Mouse (Mus musculus) embryonic facial prominence, embryonic 12.5 days (tissue): ENCODE data around the gene Nepn. TPM values are rescaled to one million over a fixed set of nuclear protein-coding genes. Genes with fewer than 3 reads are reported as not detected.
A peak's percentile ranks its signal among the peaks of the same experiment; 100 is the strongest.

Experiments used
- ATAC-seq: fragments of 200-750 bp; cut with Nextera tagmentation; 2 replicates; pipeline ENCODE4 v1.8.0; 2017; ENCODE audit not compliant: insufficient number of reproducible peaks, insufficient read depth, low FRiP score, low TSS enrichment
- H3K27ac ChIP-seq: fragments of 300-500 bp; sonication (generic); 2 replicates; pipeline ENCODE4 v1.5.1; 2016; ENCODE audit warnings: mild to moderate bottlenecking
- H3K27me3 ChIP-seq: fragments of 300-500 bp; sonication (generic); 2 replicates; pipeline ENCODE4 v1.6.1; 2016; ENCODE audit warnings: mild to moderate bottlenecking, moderate library complexity
- H3K36me3 ChIP-seq: fragments of 300-500 bp; sonication (generic); 2 replicates; pipeline ENCODE4 v1.6.1; 2016; ENCODE audit warnings: mild to moderate bottlenecking
- H3K4me1 ChIP-seq: fragments of 300-500 bp; sonication (generic); 2 replicates; pipeline ENCODE4 v1.6.1; 2016
- H3K4me2 ChIP-seq: fragments of 300-500 bp; sonication (generic); replicated peaks from 2 replicates; pipeline ENCODE4 v1.6.1; 2016; ENCODE audit warnings: mild to moderate bottlenecking, moderate library complexity
- H3K4me3 ChIP-seq: fragments of 300-500 bp; sonication (generic); 2 replicates; pipeline ENCODE4 v1.5.1; 2016; ENCODE audit warnings: mild to moderate bottlenecking
- H3K9ac ChIP-seq: fragments of 300-500 bp; sonication (generic); 2 replicates; pipeline ENCODE4 v1.6.1; 2016; ENCODE audit warnings: mild to moderate bottlenecking, moderate library complexity
- H3K9me3 ChIP-seq: fragments of 300-500 bp; sonication (generic); 2 replicates; pipeline ENCODE4 v1.6.1; 2016; ENCODE audit warnings: mild to moderate bottlenecking, moderate library complexity
- WGBS: fragments of 180-500 bp; shearing (Covaris S2); methylation state at CpG from one replicate; pipeline ENCODE4 v1.1.7; 2016; 5-methylcytosine and 5-hydroxymethylcytosine counted together
- polyA plus RNA-seq: library from polyadenylated mRNA; unstranded; fragments of >200 nt; fragmentation: Nextera tagmentation; extraction: Ambion mirVana; gene quantifications from 2 replicates; pipeline ENCODE4 v1.2.1, GENCODE M21; 2016

The Nepn gene
- polyA plus RNA-seq, 1 experiment from 2014 or later, result 0.14 TPM

GRCm38 (mm10) chr10:52381845-52382591 is 6.8 kb upstream of the Nepn start, which contains the start of gene Gopc:
Gene Gopc (minus strand): TSS chr10:52382124.
- H3K27me3 ChIP-seq, result no peaks in the 10 kb centered on the region
- peak within 1 kb of the TSS; percentile 85 for H3K4me2 ChIP-seq
- WGBS, result under 1% methylated on average over 63 of the region's 71 CpGs
- H3K4me3 ChIP-seq, result peak within 1 kb of the TSS; percentile 91
- ATAC-seq, result peak; percentile 97
- peak within 1 kb of the TSS; percentile 96 for H3K27ac ChIP-seq
- H3K36me3 ChIP-seq, result no peaks in the 10 kb centered on the region
- peak within 1 kb of the TSS; percentile 86 for H3K9ac ChIP-seq
- no peaks in the 10 kb centered on the region for H3K4me1 ChIP-seq
- no peaks in the 10 kb centered on the region for H3K9me3 ChIP-seq

GRCm38 (mm10) chr10:52383022-52383421 is 5.8 kb upstream of the Nepn start:
- WGBS, result 77% methylated on average over 6 of the region's 6 CpGs
- no peaks in the 10 kb centered on the region for H3K4me1 ChIP-seq
- H3K27me3 ChIP-seq, result no peaks in the 10 kb centered on the region
- no peaks in the 10 kb centered on the region for H3K9me3 ChIP-seq
- no peaks in the 10 kb centered on the region for H3K36me3 ChIP-seq
- peak overlapping the region; percentile 85 for H3K4me2 ChIP-seq
- ATAC-seq, result no peak
- 0 out of 2 replicates have a peak overlapping the region, but pooled peaks have one; percentile 91 for H3K4me3 ChIP-seq
- H3K27ac ChIP-seq, result no peak overlapping the region
- peak overlapping the region; percentile 70 for H3K9ac ChIP-seq

DNA sequence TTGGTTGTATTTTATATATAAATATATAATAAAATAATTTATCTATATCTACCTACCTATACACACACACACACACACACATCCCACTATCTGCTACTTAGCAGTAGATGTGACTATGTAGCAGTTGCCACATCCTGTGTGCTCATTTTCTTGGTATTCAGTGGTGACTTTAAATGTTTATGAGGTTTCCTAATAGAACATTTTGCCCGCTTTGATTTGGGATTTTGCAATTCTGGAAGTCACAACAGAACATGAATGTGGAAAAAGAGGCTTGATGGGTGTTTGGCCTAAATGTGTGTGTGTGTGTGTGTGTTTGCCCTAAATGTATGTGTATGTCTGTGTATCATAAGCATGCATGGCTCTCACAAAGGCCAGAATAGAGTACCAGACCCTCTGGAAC is 5.2 kb upstream of the Nepn start:
- no peaks in the 10 kb centered on the region for H3K4me1 ChIP-seq
- ATAC-seq, result no peak
- H3K9ac ChIP-seq, result no peak overlapping the region
- no peak overlapping the region for H3K27ac ChIP-seq
- no peak overlapping the region for H3K4me3 ChIP-seq
- no peak overlapping the region for H3K4me2 ChIP-seq
- H3K9me3 ChIP-seq, result no peaks in the 10 kb centered on the region
- H3K27me3 ChIP-seq, result no peaks in the 10 kb centered on the region
- H3K36me3 ChIP-seq, result no peaks in the 10 kb centered on the region
- 93% methylated on average over 1 of the region's 1 CpGs for WGBS

- no peaks in the 10 kb centered on the region for H3K27me3 ChIP-seq
- no peaks in the 10 kb centered on the region for H3K36me3 ChIP-seq
- H3K9ac ChIP-seq, result no peak overlapping the region
- H3K4me1 ChIP-seq, result no peaks in the 10 kb centered on the region
- 53% methylated on average over 8 of the region's 8 CpGs for WGBS
- no peak overlapping the region for H3K4me3 ChIP-seq
- H3K9me3 ChIP-seq, result no peaks in the 10 kb centered on the region
- H3K27ac ChIP-seq, result no peak overlapping the region
- ATAC-seq, result no peak
- H3K4me2 ChIP-seq, result no peak overlapping the region
These were observed 3.8 kb upstream of the Nepn start for GRCm38 (mm10) chr10:52384823-52385610.

GRCm38 (mm10) chr10:52387192-52387591 is 1.6 kb upstream of the Nepn start:
- WGBS, result 83% methylated on average over 4 of the region's 4 CpGs
- no peak for ATAC-seq

GRCm38 (mm10) chr10:52389438-52389837 is 666 bp downstream of the Nepn start:
- 39% methylated on average over 3 of the region's 3 CpGs for WGBS
- Histone ChIP-seq H3K4me1 (no peaks in the 10 kb centered on the region), H3K4me2 (no peak overlapping the region), H3K36me3 (no peaks in the 10 kb centered on the region), H3K27me3 (no peaks in the 10 kb centered on the region), H3K27ac (no peak overlapping the region), H3K9ac (no peak overlapping the region), H3K4me3 (no peak overlapping the region), H3K9me3 (no peaks in the 10 kb centered on the region)
- no peak for ATAC-seq

More at GRCm38 (mm10) chr10:52387192-52387591, 1.6 kb upstream of the Nepn start:
- no peaks in the 10 kb centered on the region for H3K27me3 ChIP-seq
- no peak overlapping the region for H3K4me3 ChIP-seq
- no peaks in the 10 kb centered on the region for H3K9me3 ChIP-seq
- H3K36me3 ChIP-seq, result no peaks in the 10 kb centered on the region
- H3K4me2 ChIP-seq, result no peak overlapping the region
- H3K27ac ChIP-seq, result no peak overlapping the region
- H3K4me1 ChIP-seq, result no peaks in the 10 kb centered on the region
- H3K9ac ChIP-seq, result no peak overlapping the region

DNA sequence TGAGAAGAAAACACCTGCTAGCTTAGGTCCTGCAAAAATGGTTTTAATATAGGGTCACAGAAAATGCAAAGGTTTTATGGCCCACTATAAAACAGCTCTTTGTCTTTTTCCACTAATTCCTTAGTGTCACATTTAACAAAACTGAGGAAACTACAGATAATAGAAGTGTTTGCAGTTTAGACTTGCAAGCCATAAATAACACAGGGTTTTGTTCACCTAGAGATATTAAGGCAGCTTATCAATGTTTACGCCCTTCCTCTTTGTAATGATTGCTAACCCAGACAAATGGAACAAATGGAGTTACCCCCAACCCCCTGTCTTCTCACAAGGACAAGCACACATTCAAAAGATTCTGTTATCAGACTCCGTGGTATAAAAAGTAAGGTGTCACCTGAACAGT is 2.4 kb downstream of the Nepn start:
- 83% methylated on average over 2 of the region's 2 CpGs for WGBS
- Histone ChIP-seq H3K4me3 (no peak overlapping the region), H3K27me3 (no peaks in the 10 kb centered on the region), H3K27ac (no peak overlapping the region), H3K9me3 (no peaks in the 10 kb centered on the region), H3K36me3 (no peaks in the 10 kb centered on the region), H3K4me2 (no peak overlapping the region), H3K9ac (no peak overlapping the region), H3K4me1 (no peaks in the 10 kb centered on the region)
- ATAC-seq, result no peak

DNA sequence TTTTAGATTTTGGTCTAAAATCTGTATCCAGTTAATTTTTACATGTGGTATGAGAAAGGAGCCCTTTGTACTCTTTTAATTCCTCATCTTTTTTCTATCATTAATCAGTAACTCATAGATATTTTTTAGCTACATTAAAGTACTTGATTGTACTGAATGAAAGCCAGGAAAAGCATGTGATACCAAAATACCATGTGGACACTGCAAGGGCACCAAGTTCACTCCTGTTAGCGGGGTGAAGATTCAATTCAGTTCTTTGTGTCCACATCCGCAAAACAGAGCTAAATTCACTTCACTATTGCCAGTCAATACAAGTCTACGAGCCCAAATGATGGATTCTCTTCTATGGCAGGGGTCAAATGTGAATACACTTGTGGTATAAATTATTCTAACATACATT is 7.9 kb downstream of the Nepn start:
- WGBS, result 91% methylated on average over 3 of the region's 3 CpGs
- no peaks in the 10 kb centered on the region for H3K4me1 ChIP-seq
- no peak overlapping the region for H3K9ac ChIP-seq
- H3K27me3 ChIP-seq, result no peaks in the 10 kb centered on the region
- H3K4me3 ChIP-seq, result no peak overlapping the region
- ATAC-seq, result no peak
- H3K4me2 ChIP-seq, result no peak overlapping the region
- H3K9me3 ChIP-seq, result no peaks in the 10 kb centered on the region
- H3K36me3 ChIP-seq, result no peaks in the 10 kb centered on the region
- no peak overlapping the region for H3K27ac ChIP-seq

DNA sequence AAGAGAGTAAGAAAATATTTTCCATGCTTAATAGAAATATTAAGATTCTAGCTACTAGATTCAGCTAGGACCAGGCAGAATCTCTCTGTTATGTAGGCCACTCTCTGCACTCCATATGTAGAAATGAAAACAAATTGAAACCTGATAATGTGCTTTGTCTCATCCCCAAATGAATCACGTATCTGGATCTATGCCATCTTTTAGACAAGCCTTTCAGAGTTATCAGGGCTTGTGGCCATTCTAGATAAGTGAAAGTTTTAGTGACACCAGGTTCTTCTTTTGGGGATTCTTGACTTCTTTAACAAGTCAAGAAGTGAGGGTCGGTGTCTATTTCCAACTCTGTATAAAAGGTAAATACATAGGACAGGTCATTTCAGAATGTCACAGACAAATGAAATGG is 9.9 kb downstream of the Nepn start:
- WGBS, result 81% methylated on average over 2 of the region's 2 CpGs
- no peaks in the 10 kb centered on the region for H3K4me1 ChIP-seq
- ATAC-seq, result no peak
- no peak overlapping the region for H3K27ac ChIP-seq
- no peaks in the 10 kb centered on the region for H3K27me3 ChIP-seq
- H3K36me3 ChIP-seq, result no peaks in the 10 kb centered on the region
- H3K4me2 ChIP-seq, result no peak overlapping the region
- H3K4me3 ChIP-seq, result no peak overlapping the region
- no peak overlapping the region for H3K9ac ChIP-seq
- H3K9me3 ChIP-seq, result no peaks in the 10 kb centered on the region

DNA sequence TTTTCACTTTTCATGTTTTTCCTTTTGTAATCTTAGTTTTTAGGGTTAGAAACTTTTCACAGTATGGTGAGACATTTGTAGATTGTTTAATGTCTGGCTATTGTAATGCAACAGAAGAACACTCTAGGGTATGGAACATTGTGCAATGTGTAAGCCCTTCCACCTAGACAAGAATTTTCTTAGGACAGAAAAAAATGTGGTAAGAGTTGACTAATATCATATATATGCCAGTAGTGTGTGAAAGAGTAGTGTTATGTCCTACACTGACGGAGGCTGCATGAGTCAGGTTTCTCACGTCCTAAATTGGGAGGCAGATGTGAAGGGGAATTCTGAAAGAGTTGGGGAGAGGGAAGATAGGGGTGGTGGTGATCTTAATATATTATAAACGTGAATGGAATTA is 10.9 kb downstream of the Nepn start:
- Histone ChIP-seq H3K4me3 (no peak overlapping the region), H3K36me3 (no peaks in the 10 kb centered on the region), H3K4me1 (no peaks in the 10 kb centered on the region), H3K9ac (no peak overlapping the region), H3K4me2 (no peak overlapping the region), H3K27ac (no peak overlapping the region), H3K9me3 (no peaks in the 10 kb centered on the region), H3K27me3 (no peaks in the 10 kb centered on the region)
- WGBS, result 66% methylated on average over 3 of the region's 3 CpGs
- ATAC-seq, result no peak

DNA sequence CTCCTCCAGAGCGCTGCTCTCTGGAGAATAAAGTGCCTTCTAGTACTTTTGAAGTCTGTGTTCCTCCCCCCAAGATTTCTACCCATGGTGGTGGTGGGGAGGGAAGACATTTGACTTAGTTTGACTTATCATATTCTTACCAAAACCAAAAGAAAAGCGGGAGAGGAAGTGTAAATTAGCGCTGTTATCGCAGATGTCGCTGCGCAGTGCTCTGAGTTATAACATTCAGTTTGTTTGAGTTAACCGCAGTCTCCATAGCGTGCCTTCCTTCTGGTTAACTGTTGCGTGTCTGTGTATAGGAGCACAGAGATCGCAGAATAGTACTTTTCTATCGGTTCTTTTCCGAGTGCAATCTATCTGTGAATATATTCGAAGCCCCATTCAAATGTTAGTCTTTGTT is 16.4 kb downstream of the Nepn start:
- Histone ChIP-seq H3K4me1 (no peaks in the 10 kb centered on the region), H3K4me3 (no peak overlapping the region), H3K27ac (no peak overlapping the region), H3K27me3 (no peaks in the 10 kb centered on the region), H3K9ac (no peak overlapping the region), H3K9me3 (no peaks in the 10 kb centered on the region), H3K4me2 (no peak overlapping the region), H3K36me3 (no peaks in the 10 kb centered on the region)
- no peak for ATAC-seq
- WGBS, result 86% methylated on average over 13 of the region's 13 CpGs

- no peak for ATAC-seq
- Histone ChIP-seq H3K4me1 (no peaks in the 10 kb centered on the region), H3K27me3 (no peaks in the 10 kb centered on the region), H3K9ac (no peak overlapping the region), H3K9me3 (no peaks in the 10 kb centered on the region), H3K4me2 (no peak overlapping the region), H3K36me3 (no peaks in the 10 kb centered on the region), H3K27ac (no peak overlapping the region), H3K4me3 (no peak overlapping the region)
- WGBS, result 84% methylated on average over 2 of the region's 2 CpGs
These were observed 18.8 kb downstream of the Nepn start for GRCm38 (mm10) chr10:52407526-52407925.
